Mouse (Mus musculus) frontal cortex, postnatal 14 days (tissue): Measurements from ENCODE around the gene Pcnx2.

Source experiments
- DNase-seq, 2 experiments: peaks; one replicate each; pipeline ENCODE4 v3.0.0; 2022; ENCODE audit warnings: low spot score in 2 of 2

Gene Pcnx2

GRCm38 (mm10) chr8:125756391-125757105 is 141.6 kb downstream of the Pcnx2 start:
- no peak for DNase-seq

GRCm38 (mm10) chr8:125755896-125756295 is 142.2 kb downstream of the Pcnx2 start:
- no peak for DNase-seq

- DNase-seq = no peak
Measured at GRCm38 (mm10) chr8:125750846-125751245, 147.3 kb downstream of the Pcnx2 start.

- no peak for DNase-seq
Measured at GRCm38 (mm10) chr8:125747390-125747789, 150.7 kb downstream of the Pcnx2 start.

GRCm38 (mm10) chr8:125744914-125745576 is 153.1 kb downstream of the Pcnx2 start:
- no peak for DNase-seq

- no peak for DNase-seq
Measured at GRCm38 (mm10) chr8:125742406-125742805, 155.7 kb downstream of the Pcnx2 start.

GRCm38 (mm10) chr8:125741855-125742254 is 156.3 kb downstream of the Pcnx2 start:
- DNase-seq = no peak

- DNase-seq = no peak
Measured at GRCm38 (mm10) chr8:125741377-125741776, 156.7 kb downstream of the Pcnx2 start.

- DNase-seq = no peak
Measured at GRCm38 (mm10) chr8:125740655-125741054, 157.5 kb downstream of the Pcnx2 start.

GRCm38 (mm10) chr8:125738956-125739355 is 159.2 kb downstream of the Pcnx2 start:
- DNase-seq = no peak

- peak; percentile 49 to 81 for DNase-seq
Measured at GRCm38 (mm10) chr8:125733964-125734956, 163.9 kb downstream of the Pcnx2 start.

- no peak for DNase-seq
Measured at GRCm38 (mm10) chr8:125729746-125730145, 168.4 kb downstream of the Pcnx2 start, which contains the start of gene Ntpcr. Gene Ntpcr, plus strand, starts transcription at chr8:125729963.

GRCm38 (mm10) chr8:125727797-125728196 is 170.3 kb downstream of the Pcnx2 start:
- DNase-seq = no peak

GRCm38 (mm10) chr8:125726986-125727385 is 171.1 kb downstream of the Pcnx2 start:
- no peak for DNase-seq

- no peak for DNase-seq
Measured at GRCm38 (mm10) chr8:125726143-125726542, 172.0 kb downstream of the Pcnx2 start.

GRCm38 (mm10) chr8:125725037-125725820 is 172.9 kb downstream of the Pcnx2 start:
- DNase-seq = no peak

- DNase-seq = no peak
Measured at GRCm38 (mm10) chr8:125723437-125723836, 174.7 kb downstream of the Pcnx2 start.

GRCm38 (mm10) chr8:125722675-125723074 is 175.4 kb downstream of the Pcnx2 start:
- no peak for DNase-seq

GRCm38 (mm10) chr8:125718914-125719313 is 179.2 kb downstream of the Pcnx2 start:
- DNase-seq = no peak

GRCm38 (mm10) chr8:125716613-125717012 is 181.5 kb downstream of the Pcnx2 start:
- DNase-seq = no peak

GRCm38 (mm10) chr8:125716211-125716610 is 181.9 kb downstream of the Pcnx2 start:
- no peak for DNase-seq
